Comparison of ENCODE assay signal across 9 mouse cellular contexts in the genomic region with DNA sequence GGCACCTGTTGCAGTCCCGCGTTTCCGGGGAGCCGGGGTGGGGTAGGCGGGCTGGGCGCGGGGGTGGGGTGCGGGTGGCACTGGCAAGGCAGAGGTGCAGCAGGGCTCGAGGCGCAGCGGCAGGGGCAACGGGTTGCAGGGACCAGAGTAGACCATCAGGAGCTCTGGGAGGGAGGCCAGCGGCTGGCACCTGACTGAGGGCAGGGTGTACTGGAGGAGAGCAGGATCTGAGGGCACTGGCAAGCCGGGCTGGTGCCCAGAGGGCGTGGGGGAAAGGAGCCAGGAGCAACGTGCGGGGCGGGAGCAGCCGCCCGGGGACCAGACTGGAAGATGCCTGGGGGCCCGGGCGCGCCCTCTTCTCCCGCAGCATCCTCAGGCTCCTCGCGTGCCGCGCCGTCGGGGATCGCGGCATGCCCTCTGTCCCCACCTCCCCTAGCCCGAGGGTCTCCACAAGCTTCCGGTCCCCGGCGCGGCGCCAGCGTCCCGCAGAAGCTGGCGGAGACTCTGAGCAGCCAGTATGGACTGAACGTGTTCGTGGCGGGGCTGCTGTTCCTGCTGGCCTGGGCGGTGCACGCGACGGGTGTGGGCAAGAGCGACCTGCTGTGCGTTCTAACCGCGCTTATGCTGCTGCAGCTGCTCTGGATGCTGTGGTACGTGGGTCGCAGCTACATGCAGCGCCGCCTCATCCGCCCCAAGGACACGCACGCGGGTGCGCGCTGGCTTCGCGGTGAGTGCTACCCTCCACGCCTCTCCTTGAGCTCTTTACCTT. TPM values are rescaled to one million over a fixed set of nuclear protein-coding genes. Genes with fewer than 3 reads are reported as not detected.
A peak's percentile ranks its signal among the peaks of the same experiment; 100 is the strongest.
DNase-seq lines count a peak whose midpoint lies in the region; ATAC-seq and TF ChIP-seq lines count a peak whose summit lies in the region.
"Had no signal": no experiment of that assay in that cellular context is flagged by ENCODE, and none has a peak within 500 bp of the region (broad histone marks: within the 10 kb centered on the region; RNA-seq: fewer than 3 reads in every experiment).

No protein-coding gene starts in this region.

- H3K4me1 ChIP-seq in heart, postnatal 0 days (ENCODE audit: control insufficient read depth, insufficient read depth) = no peaks in the 10 kb centered on the region
- peaks cover 10% of the 10 kb centered on the region for H3K4me1 ChIP-seq in brown adipose tissue, adult 24 weeks (ENCODE audit: control insufficient read depth, insufficient read depth, insufficient read length, low read length)
- peaks cover 18% of the 10 kb centered on the region for H3K4me1 ChIP-seq in hindbrain, embryonic 10.5 days (replicated peaks)
- peaks cover 9% of the 10 kb centered on the region; the same call in 1 of the 2 replicates for H3K4me1 ChIP-seq in midbrain, postnatal 0 days (ENCODE audit: insufficient read depth, low read length)

- peak overlapping the region; percentile 35; the same call in 1 of the 2 replicates for H3K4me2 ChIP-seq in heart, postnatal 0 days (ENCODE audit: low read depth, low read length)
- peak overlapping the region; percentile 57 for H3K4me2 ChIP-seq in midbrain, postnatal 0 days (ENCODE audit: low read depth, low read length, poor library complexity, severe bottlenecking)

- H3K27me3 ChIP-seq in heart, postnatal 0 days (ENCODE audit: control insufficient read depth, insufficient read depth, low read length) = peaks cover 54% of the 10 kb centered on the region
- peaks cover 79% of the 10 kb centered on the region for H3K27me3 ChIP-seq in hindbrain, embryonic 10.5 days (ENCODE audit: insufficient read depth, poor library complexity, severe bottlenecking)
- H3K27me3 ChIP-seq in midbrain, postnatal 0 days (ENCODE audit: insufficient read depth, low read length) = peaks cover 60% of the 10 kb centered on the region

- TF ChIP-seq EP300 in heart, postnatal 0 days (IDR thresholded peaks at IDR 0.05; ENCODE audit: low read depth) = no peak

- H3K27ac ChIP-seq in heart, postnatal 0 days (ENCODE audit: low read depth) = no peak overlapping the region
- peak overlapping the region; percentile 97 for H3K27ac ChIP-seq in brown adipose tissue, adult 24 weeks (replicated peaks; ENCODE audit: low read depth, low read length)
- no peak overlapping the region for H3K27ac ChIP-seq in hindbrain, embryonic 10.5 days
- no peak overlapping the region for H3K27ac ChIP-seq in midbrain, postnatal 0 days (ENCODE audit: low read depth, low read length)

- 2% methylated on average over 61 of the region's 65 CpGs for WGBS in heart, postnatal 0 days
- WGBS in hindbrain, embryonic 10.5 days = 1% methylated on average over 65 of the region's 65 CpGs
- 1% methylated on average over 53 of the region's 65 CpGs for WGBS in midbrain, postnatal 0 days

- no peak for DNase-seq in heart, postnatal 0 days (ENCODE audit: low spot score)
- DNase-seq in heart, adult 11 months = no peak
- peak; percentile 35 for DNase-seq in hindbrain, embryonic 10.5 days (ENCODE audit: low spot score)
- DNase-seq in midbrain, postnatal 0 days (ENCODE audit: low spot score) = no peak
- no peak for DNase-seq in layer of hippocampus, adult 11-12 months (ENCODE audit: low spot score)
- DNase-seq in frontal cortex, postnatal 10 days (ENCODE audit: low spot score in 2 of 2) = no peak
- DNase-seq in lung, postnatal 14 days = no peak

- no peak for ATAC-seq in heart, postnatal 0 days (ENCODE audit: insufficient read depth, low read depth)
- ATAC-seq in midbrain, postnatal 0 days (ENCODE audit: low FRiP score) = peak; percentile 38

- no peaks in the 10 kb centered on the region for H3K9me3 ChIP-seq in heart, postnatal 0 days (replicated peaks; ENCODE audit: control insufficient read depth, low read length)
- no peaks in the 10 kb centered on the region for H3K9me3 ChIP-seq in hindbrain, embryonic 10.5 days
- H3K9me3 ChIP-seq in midbrain, postnatal 0 days (ENCODE audit: low read length) = no peaks in the 10 kb centered on the region

- H3K9ac ChIP-seq in heart, postnatal 0 days (replicated peaks; ENCODE audit: low read depth, low read length) = no peak overlapping the region
- peak overlapping the region; percentile 29; the same call in 1 of the 2 replicates for H3K9ac ChIP-seq in midbrain, postnatal 0 days (replicated peaks; ENCODE audit: low read length, poor library complexity, severe bottlenecking)

- no peak for TF ChIP-seq CTCF in heart, postnatal 0 days (IDR thresholded peaks at IDR 0.05; ENCODE audit: low read depth)
- TF ChIP-seq CTCF in midbrain, postnatal 0 days (IDR thresholded peaks at IDR 0.05) = no peak

- H3K36me3 ChIP-seq in heart, postnatal 0 days (replicated peaks; ENCODE audit: control insufficient read depth, insufficient read depth, low read length) = no peaks in the 10 kb centered on the region
- no peaks in the 10 kb centered on the region for H3K36me3 ChIP-seq in hindbrain, embryonic 10.5 days
- no peaks in the 10 kb centered on the region for H3K36me3 ChIP-seq in midbrain, postnatal 0 days (ENCODE audit: insufficient read depth, low read length)

- peak overlapping the region; percentile 21; the same call in 1 of the 2 replicates for H3K4me3 ChIP-seq in heart, postnatal 0 days (ENCODE audit: low read depth, low read length)
- H3K4me3 ChIP-seq in brown adipose tissue, adult 24 weeks (ENCODE audit: insufficient read depth, low read depth, low read length) = peak overlapping the region; percentile 64
- H3K4me3 ChIP-seq in hindbrain, embryonic 10.5 days = peak overlapping the region; percentile 48
- peak overlapping the region; percentile 32 for H3K4me3 ChIP-seq in midbrain, postnatal 0 days (ENCODE audit: low read depth, low read length)

RNA-seq across cellular contexts. Expression of gene Otop1, which starts 1.5 kb away (rescaled TPM):
- total RNA-seq in heart, postnatal 0 days (2014; rRNA removed; ENCODE audit: low replicate concordance) = not detected in 2 replicates
- polyA plus RNA-seq in heart, postnatal 0 days (2015; fragmentation: Nextera tagmentation; extraction: Ambion mirVana) = not detected in 2 replicates
- 131 and 159 TPM in 2 replicates for polyA plus RNA-seq in brown adipose tissue, adult 24 weeks (2012; ENCODE audit: insufficient read depth, insufficient read length, missing spikeins)
- polyA plus RNA-seq in hindbrain, embryonic 10.5 days (2016; fragmentation: Nextera tagmentation; extraction: Ambion mirVana) = 0.06 and 0.07 TPM in 2 replicates
- 0.11 TPM in 1 of 2 replicates, not detected in the other for total RNA-seq in midbrain, postnatal 0 days (2014; rRNA removed)
- polyA plus RNA-seq in midbrain, postnatal 0 days (2015; fragmentation: Nextera tagmentation; extraction: Ambion mirVana) = 0.06 and 0.07 TPM in 2 replicates
- total RNA-seq: hematopoietic stem cell, adult 5-6 weeks had no signal

RNA-seq across cellular contexts. Expression of gene Tmem128, which starts 17.3 kb away (rescaled TPM):
- 46.9 and 92.8 TPM in 2 replicates for total RNA-seq in heart, postnatal 0 days (2014; rRNA removed; ENCODE audit: low replicate concordance)
- 48.0 and 50.8 TPM in 2 replicates for polyA plus RNA-seq in heart, postnatal 0 days (2015; fragmentation: Nextera tagmentation; extraction: Ambion mirVana)
- 53.7 and 66.6 TPM in 2 replicates for polyA plus RNA-seq in brown adipose tissue, adult 24 weeks (2012; ENCODE audit: insufficient read depth, insufficient read length, missing spikeins)
- polyA plus RNA-seq in hindbrain, embryonic 10.5 days (2016; fragmentation: Nextera tagmentation; extraction: Ambion mirVana) = 81.7 and 93.4 TPM in 2 replicates
- 86.1 and 101 TPM in 2 replicates for total RNA-seq in midbrain, postnatal 0 days (2014; rRNA removed)
- 107 and 111 TPM in 2 replicates for polyA plus RNA-seq in midbrain, postnatal 0 days (2015; fragmentation: Nextera tagmentation; extraction: Ambion mirVana)

RNA-seq across cellular contexts. Expression of gene Drd5, which starts 41.9 kb away (rescaled TPM):
- not detected in 2 replicates for total RNA-seq in heart, postnatal 0 days (2014; rRNA removed; ENCODE audit: low replicate concordance)
- polyA plus RNA-seq in heart, postnatal 0 days (2015; fragmentation: Nextera tagmentation; extraction: Ambion mirVana) = not detected in 2 replicates
- polyA plus RNA-seq in brown adipose tissue, adult 24 weeks (2012; ENCODE audit: insufficient read depth, insufficient read length, missing spikeins) = not detected in 2 replicates
- polyA plus RNA-seq in hindbrain, embryonic 10.5 days (2016; fragmentation: Nextera tagmentation; extraction: Ambion mirVana) = not detected in 2 replicates
- 1.7 and 3.1 TPM in 2 replicates for total RNA-seq in midbrain, postnatal 0 days (2014; rRNA removed)
- polyA plus RNA-seq in midbrain, postnatal 0 days (2015; fragmentation: Nextera tagmentation; extraction: Ambion mirVana) = 2.0 and 2.2 TPM in 2 replicates
- total RNA-seq: hematopoietic stem cell, adult 5-6 weeks had no signal

RNA-seq across cellular contexts. Expression of gene Lyar, which starts 57.0 kb away (rescaled TPM):
- 5.6 and 13.6 TPM in 2 replicates for total RNA-seq in heart, postnatal 0 days (2014; rRNA removed; ENCODE audit: low replicate concordance)
- polyA plus RNA-seq in heart, postnatal 0 days (2015; fragmentation: Nextera tagmentation; extraction: Ambion mirVana) = 36.5 and 42.1 TPM in 2 replicates
- 32.3 and 32.7 TPM in 2 replicates for polyA plus RNA-seq in brown adipose tissue, adult 24 weeks (2012; ENCODE audit: insufficient read depth, insufficient read length, missing spikeins)
- 101 and 148 TPM in 2 replicates for polyA plus RNA-seq in hindbrain, embryonic 10.5 days (2016; fragmentation: Nextera tagmentation; extraction: Ambion mirVana)
- total RNA-seq in midbrain, postnatal 0 days (2014; rRNA removed) = 5.5 and 15.5 TPM in 2 replicates
- polyA plus RNA-seq in midbrain, postnatal 0 days (2015; fragmentation: Nextera tagmentation; extraction: Ambion mirVana) = 40.8 and 43.4 TPM in 2 replicates

RNA-seq across cellular contexts. Expression of gene Zbtb49, which starts 57.0 kb away (rescaled TPM):
- total RNA-seq in heart, postnatal 0 days (2014; rRNA removed; ENCODE audit: low replicate concordance) = 6.4 and 15.3 TPM in 2 replicates
- polyA plus RNA-seq in heart, postnatal 0 days (2015; fragmentation: Nextera tagmentation; extraction: Ambion mirVana) = 4.4 TPM in 2 replicates
- 1.3 and 1.7 TPM in 2 replicates for polyA plus RNA-seq in brown adipose tissue, adult 24 weeks (2012; ENCODE audit: insufficient read depth, insufficient read length, missing spikeins)
- polyA plus RNA-seq in hindbrain, embryonic 10.5 days (2016; fragmentation: Nextera tagmentation; extraction: Ambion mirVana) = 16.4 and 19.4 TPM in 2 replicates
- total RNA-seq in midbrain, postnatal 0 days (2014; rRNA removed) = 22.5 and 34.6 TPM in 2 replicates
- polyA plus RNA-seq in midbrain, postnatal 0 days (2015; fragmentation: Nextera tagmentation; extraction: Ambion mirVana) = 14.5 and 18.9 TPM in 2 replicates

Comparison
In these comparisons a context has a peak if more than half of its experiments do, and no peak if none do; other contexts are left out.
1. RNA of gene Otop1, which starts 1.5 kb away (polyA plus RNA-seq): 131 to 159 TPM in brown adipose tissue, adult 24 weeks; 0.06 to 0.07 TPM in midbrain, postnatal 0 days, 0.06 to 0.07 TPM in hindbrain, embryonic 10.5 days and not detected in heart, postnatal 0 days; every median in the first group is over 100 times any median in the second.
2. Peak in every context shown above with its lines, with median percentiles within 50 percentile points of each other: H3K4me3 ChIP-seq.